Mouse (Mus musculus): ENCODE measurements around the gene Ptrh1. TPM values are rescaled to one million over a fixed set of nuclear protein-coding genes. Genes with fewer than 3 reads are reported as not detected.

Gene Ptrh1
- polyA plus RNA-seq, 1 experiment from 2014 or later, result 3.4 TPM

Other genes starting within 250 kb of the Ptrh1 start
- 13.1 and 13.2 TPM in 2 replicates for gene Fam102a, start 240.5 kb upstream of the Ptrh1 start, polyA plus RNA-seq (2014; fragmentation: Nextera tagmentation; extraction: Ambion mirVana)
- gene Dpm2, start 204.9 kb upstream of the Ptrh1 start, polyA plus RNA-seq (2014; fragmentation: Nextera tagmentation; extraction: Ambion mirVana), result 110 and 111 TPM in 2 replicates
- 2.6 and 3.6 TPM in 2 replicates for gene Pip5kl1, start 201.0 kb upstream of the Ptrh1 start, polyA plus RNA-seq (2014; fragmentation: Nextera tagmentation; extraction: Ambion mirVana)
- gene 9430097D07Rik, start 200.1 kb upstream of the Ptrh1 start, polyA plus RNA-seq (2014; fragmentation: Nextera tagmentation; extraction: Ambion mirVana), result 0.25 and 0.58 TPM in 2 replicates
- 20.9 and 21.8 TPM in 2 replicates for gene St6galnac4, start 188.7 kb upstream of the Ptrh1 start, polyA plus RNA-seq (2014; fragmentation: Nextera tagmentation; extraction: Ambion mirVana)
- gene St6galnac6, start 176.1 kb upstream of the Ptrh1 start, polyA plus RNA-seq (2014; fragmentation: Nextera tagmentation; extraction: Ambion mirVana), result 4.8 and 5.1 TPM in 2 replicates
- 33.0 and 33.8 TPM in 2 replicates for gene Ak1, start 154.0 kb upstream of the Ptrh1 start, polyA plus RNA-seq (2014; fragmentation: Nextera tagmentation; extraction: Ambion mirVana)
- gene Eng, start 129.2 kb upstream of the Ptrh1 start, polyA plus RNA-seq (2014; fragmentation: Nextera tagmentation; extraction: Ambion mirVana), result 24.5 and 26.8 TPM in 2 replicates
- 18.0 and 19.4 TPM in 2 replicates for gene Fpgs, start 71.6 kb upstream of the Ptrh1 start, polyA plus RNA-seq (2014; fragmentation: Nextera tagmentation; extraction: Ambion mirVana)
- 82.4 and 84.6 TPM in 2 replicates for gene Cdk9, start 62.7 kb upstream of the Ptrh1 start, polyA plus RNA-seq (2014; fragmentation: Nextera tagmentation; extraction: Ambion mirVana)
- 30.6 TPM in 2 replicates for gene Sh2d3c, start 54.7 kb upstream of the Ptrh1 start, polyA plus RNA-seq (2014; fragmentation: Nextera tagmentation; extraction: Ambion mirVana)
- 2.1 and 2.2 TPM in 2 replicates for gene 6330409D20Rik, start 34.8 kb upstream of the Ptrh1 start, polyA plus RNA-seq (2014; fragmentation: Nextera tagmentation; extraction: Ambion mirVana)
- gene Tor2a, start 18.6 kb upstream of the Ptrh1 start, polyA plus RNA-seq (2014; fragmentation: Nextera tagmentation; extraction: Ambion mirVana), result 59.7 and 63.1 TPM in 2 replicates
- gene Ttc16, start 153 bp upstream of the Ptrh1 start, polyA plus RNA-seq (2014; fragmentation: Nextera tagmentation; extraction: Ambion mirVana), result 0.27 and 1.1 TPM in 2 replicates
- gene Cfap157, start 8.6 kb downstream of the Ptrh1 start, polyA plus RNA-seq (2014; fragmentation: Nextera tagmentation; extraction: Ambion mirVana), result 0.87 TPM in 1 of 2 replicates, not detected in the other
- gene Stxbp1, start 71.5 kb downstream of the Ptrh1 start, polyA plus RNA-seq (2014; fragmentation: Nextera tagmentation; extraction: Ambion mirVana), result 74.0 and 89.9 TPM in 2 replicates
- 17.0 and 17.2 TPM in 2 replicates for gene Fam129b, start 100.3 kb downstream of the Ptrh1 start, polyA plus RNA-seq (2014; fragmentation: Nextera tagmentation; extraction: Ambion mirVana)
- gene Rpl12, start 185.8 kb downstream of the Ptrh1 start, polyA plus RNA-seq (2014; fragmentation: Nextera tagmentation; extraction: Ambion mirVana), result 147 and 152 TPM in 2 replicates
- gene Lrsam1, start 185.8 kb downstream of the Ptrh1 start, polyA plus RNA-seq (2014; fragmentation: Nextera tagmentation; extraction: Ambion mirVana), result 10.2 and 12.6 TPM in 2 replicates
- 12.4 and 13.3 TPM in 2 replicates for gene Slc2a8, start 206.3 kb downstream of the Ptrh1 start, polyA plus RNA-seq (2014; fragmentation: Nextera tagmentation; extraction: Ambion mirVana)

Data from neural tube, embryonic 11.5 days (tissue).